Mouse (Mus musculus): ENCODE measurements around the gene Xbp1. TPM values are rescaled to one million over a fixed set of nuclear protein-coding genes. Genes with fewer than 3 reads are reported as not detected.

Xbp1 gene
- polyA plus RNA-seq, 1 experiment: 75.6 TPM

DNA sequence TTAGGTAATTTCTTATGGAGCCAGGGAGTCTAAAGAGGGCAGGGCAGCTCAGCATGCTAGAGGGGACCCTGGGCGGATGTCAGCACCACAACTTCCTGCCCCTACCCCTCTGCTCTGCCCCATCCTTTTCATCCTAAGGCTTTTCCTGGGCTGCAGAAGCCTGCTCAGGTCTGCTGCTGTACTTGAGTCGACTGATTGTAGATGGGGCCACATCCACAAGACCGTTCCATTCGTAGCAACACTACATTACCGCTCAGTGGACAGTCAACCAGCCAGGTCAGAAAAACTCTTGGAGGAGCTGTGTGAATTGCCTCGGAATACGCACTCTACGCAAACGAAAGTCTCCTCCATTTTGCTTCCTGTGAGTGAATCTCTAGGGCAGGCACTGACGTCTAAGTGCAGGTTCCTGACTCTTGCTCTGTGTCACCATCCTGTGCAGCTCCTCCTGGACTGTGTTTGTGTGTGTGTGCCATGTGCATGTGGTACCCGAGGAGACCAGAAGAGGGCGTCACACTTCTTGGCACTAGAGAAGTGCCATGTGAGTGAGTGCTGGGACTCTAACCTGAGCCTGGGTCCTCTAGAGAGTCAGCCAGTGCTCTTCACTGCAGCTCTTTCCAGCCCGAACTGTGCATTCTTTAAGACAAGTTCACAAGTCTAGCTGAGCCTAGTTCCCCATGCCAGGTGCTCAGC, 23.8 kb upstream of the Xbp1 start:
- WGBS: 90% methylated on average over 13 of the region's 13 CpGs
- TF ChIP-seq CTCF (IDR thresholded peaks at IDR 0.05; ENCODE audit: extremely low read depth, insufficient read depth, insufficient read length, insufficient replicate concordance): no peak
- no peak for TF ChIP-seq POLR2A (IDR thresholded peaks at IDR 0.05; ENCODE audit: low read depth, low read length)
- Histone ChIP-seq H3K36me3 (ENCODE audit: control insufficient read depth, insufficient read depth, low read length) (no peaks in the 10 kb centered on the region), H3K27me3 (ENCODE audit: control insufficient read depth, insufficient read depth, low read length) (no peaks in the 10 kb centered on the region), H3K4me3 (ENCODE audit: extremely low read depth, insufficient read depth, insufficient read length) (no peak overlapping the region), H3K4me1 (ENCODE audit: control insufficient read depth, insufficient read depth, insufficient read length) (peaks cover 8% of the 10 kb centered on the region), H3K27ac (ENCODE audit: insufficient read depth, low read length) (no peak overlapping the region)
- no peak for DNase-seq (ENCODE audit: low read depth in 1 of 2, low spot score in 2 of 2)

DNA sequence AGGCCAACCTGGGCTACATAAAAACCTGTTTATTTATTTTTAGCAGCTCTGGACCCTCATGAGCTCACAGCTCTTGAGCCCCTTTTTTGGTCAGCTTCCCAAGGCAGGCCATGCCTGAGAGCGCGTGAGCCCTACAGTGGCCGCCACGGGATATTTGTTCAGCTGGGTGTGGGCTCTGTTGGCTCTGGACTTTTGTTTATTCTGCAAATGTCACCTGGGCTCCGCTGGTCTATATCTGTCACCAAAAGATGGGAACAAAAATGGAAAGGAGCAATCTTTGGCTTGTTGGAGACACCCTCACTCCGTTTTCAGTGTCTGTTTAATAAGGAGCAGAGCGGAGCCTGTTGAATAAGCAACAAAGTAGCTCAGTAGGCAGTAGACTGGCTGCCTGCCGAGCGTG, 22.0 kb upstream of the Xbp1 start:
- H3K27me3 ChIP-seq (ENCODE audit: control insufficient read depth, insufficient read depth, low read length): no peaks in the 10 kb centered on the region
- H3K27ac ChIP-seq (ENCODE audit: insufficient read depth, low read length): no peak overlapping the region
- H3K4me3 ChIP-seq (ENCODE audit: extremely low read depth, insufficient read depth, insufficient read length): no peak overlapping the region
- WGBS: 96% methylated on average over 9 of the region's 9 CpGs
- no peaks in the 10 kb centered on the region for H3K36me3 ChIP-seq (ENCODE audit: control insufficient read depth, insufficient read depth, low read length)
- no peak for DNase-seq (ENCODE audit: low read depth in 1 of 2, low spot score in 2 of 2)
- peaks cover 9% of the 10 kb centered on the region for H3K4me1 ChIP-seq (ENCODE audit: control insufficient read depth, insufficient read depth, insufficient read length)
- TF ChIP-seq CTCF (IDR thresholded peaks at IDR 0.05; ENCODE audit: extremely low read depth, insufficient read depth, insufficient read length, insufficient replicate concordance) (no peak), POLR2A (IDR thresholded peaks at IDR 0.05; ENCODE audit: low read depth, low read length) (no peak)

DNA sequence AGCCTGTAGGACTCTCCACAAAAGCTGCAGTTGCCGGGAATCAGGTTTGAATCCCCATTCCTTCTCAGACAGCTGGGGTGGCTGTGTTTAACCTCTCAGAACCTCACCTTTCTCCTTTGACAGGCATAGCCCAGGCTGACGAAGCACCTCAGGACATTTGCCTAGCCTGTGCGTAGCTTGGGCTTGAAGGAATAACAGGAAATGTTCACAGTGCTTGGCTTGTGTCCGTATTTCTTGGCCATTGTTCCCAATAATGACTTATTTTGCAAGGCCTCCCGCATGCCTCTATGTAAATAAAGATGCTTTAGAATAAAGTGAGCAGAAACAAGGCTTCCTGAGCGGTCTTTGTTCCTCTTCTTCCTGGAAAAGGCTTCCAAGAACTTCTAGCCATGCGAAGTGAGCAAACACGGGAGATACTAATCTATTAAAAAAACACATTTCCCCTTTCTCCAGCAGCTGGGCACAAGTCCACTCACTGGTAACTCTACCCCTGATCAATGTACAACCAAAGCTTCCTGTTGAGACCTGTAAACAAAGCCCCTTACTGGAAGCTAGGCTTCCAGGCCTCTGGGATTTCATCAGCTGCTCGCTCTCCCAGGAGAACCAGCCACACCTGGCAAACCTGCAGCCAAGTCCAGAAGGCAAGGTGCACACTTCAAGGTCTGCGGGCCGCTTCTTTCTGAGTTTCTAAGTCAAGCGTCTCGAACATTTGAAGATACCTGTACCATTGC, 21.4 kb upstream of the Xbp1 start:
- no peaks in the 10 kb centered on the region for H3K36me3 ChIP-seq (ENCODE audit: control insufficient read depth, insufficient read depth, low read length)
- no peaks in the 10 kb centered on the region for H3K27me3 ChIP-seq (ENCODE audit: control insufficient read depth, insufficient read depth, low read length)
- DNase-seq (ENCODE audit: low read depth in 1 of 2, low spot score in 2 of 2): no peak
- 67% methylated on average over 13 of the region's 13 CpGs for whole genome bisulfite sequencing
- peaks cover 9% of the 10 kb centered on the region for H3K4me1 ChIP-seq (ENCODE audit: control insufficient read depth, insufficient read depth, insufficient read length)
- H3K27ac ChIP-seq (ENCODE audit: insufficient read depth, low read length): no peak overlapping the region
- TF ChIP-seq POLR2A (IDR thresholded peaks at IDR 0.05; ENCODE audit: low read depth, low read length): no peak
- TF ChIP-seq CTCF (IDR thresholded peaks at IDR 0.05; ENCODE audit: extremely low read depth, insufficient read depth, insufficient read length, insufficient replicate concordance): no peak
- H3K4me3 ChIP-seq (ENCODE audit: extremely low read depth, insufficient read depth, insufficient read length): no peak overlapping the region

DNA sequence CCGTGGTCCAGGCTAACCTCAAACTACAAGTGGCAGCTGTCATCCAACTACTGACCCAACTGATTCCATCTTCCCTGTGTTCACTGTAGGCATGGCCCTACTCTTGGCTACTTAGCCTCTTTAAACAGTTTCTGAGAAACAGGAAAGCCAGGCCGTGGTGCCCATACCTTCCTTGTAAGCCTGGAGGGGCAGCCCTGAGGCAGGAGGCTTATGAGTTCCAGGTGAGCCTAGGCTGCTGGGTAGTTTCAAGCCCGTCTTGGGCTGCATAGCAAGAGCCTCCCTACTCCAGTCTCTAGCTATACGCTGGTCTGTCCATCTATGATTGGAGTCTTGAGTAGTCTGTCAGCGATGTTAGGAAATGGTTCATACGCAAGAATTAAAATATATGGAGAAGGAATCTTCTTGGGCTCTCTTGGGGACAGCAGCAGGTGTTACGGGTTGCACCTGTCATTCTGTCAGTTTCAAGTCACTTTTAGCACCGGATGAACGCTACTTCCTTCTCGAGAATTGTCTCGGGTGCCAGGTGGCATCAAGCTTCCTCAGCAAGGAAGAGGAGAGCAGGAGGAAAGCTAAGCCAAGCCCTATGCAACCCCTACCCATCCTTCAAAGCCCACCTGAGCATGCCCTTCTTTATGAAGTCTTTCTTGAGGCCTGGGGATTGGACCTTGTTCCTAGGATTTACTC, 20.4 kb upstream of the Xbp1 start:
- H3K4me1 ChIP-seq (ENCODE audit: control insufficient read depth, insufficient read depth, insufficient read length): peaks cover 9% of the 10 kb centered on the region
- H3K27me3 ChIP-seq (ENCODE audit: control insufficient read depth, insufficient read depth, low read length): no peaks in the 10 kb centered on the region
- WGBS: 29% methylated on average over 11 of the region's 11 CpGs
- TF ChIP-seq CTCF (IDR thresholded peaks at IDR 0.05; ENCODE audit: extremely low read depth, insufficient read depth, insufficient read length, insufficient replicate concordance) (no peak), POLR2A (IDR thresholded peaks at IDR 0.05; ENCODE audit: low read depth, low read length) (no peak)
- peak in 1 of 2 experiments; percentile 30 for DNase-seq (ENCODE audit: low read depth in 1 of 2, low spot score in 2 of 2)
- no peak overlapping the region for H3K4me3 ChIP-seq (ENCODE audit: extremely low read depth, insufficient read depth, insufficient read length)
- no peaks in the 10 kb centered on the region for H3K36me3 ChIP-seq (ENCODE audit: control insufficient read depth, insufficient read depth, low read length)
- no peak overlapping the region for H3K27ac ChIP-seq (ENCODE audit: insufficient read depth, low read length)

DNA sequence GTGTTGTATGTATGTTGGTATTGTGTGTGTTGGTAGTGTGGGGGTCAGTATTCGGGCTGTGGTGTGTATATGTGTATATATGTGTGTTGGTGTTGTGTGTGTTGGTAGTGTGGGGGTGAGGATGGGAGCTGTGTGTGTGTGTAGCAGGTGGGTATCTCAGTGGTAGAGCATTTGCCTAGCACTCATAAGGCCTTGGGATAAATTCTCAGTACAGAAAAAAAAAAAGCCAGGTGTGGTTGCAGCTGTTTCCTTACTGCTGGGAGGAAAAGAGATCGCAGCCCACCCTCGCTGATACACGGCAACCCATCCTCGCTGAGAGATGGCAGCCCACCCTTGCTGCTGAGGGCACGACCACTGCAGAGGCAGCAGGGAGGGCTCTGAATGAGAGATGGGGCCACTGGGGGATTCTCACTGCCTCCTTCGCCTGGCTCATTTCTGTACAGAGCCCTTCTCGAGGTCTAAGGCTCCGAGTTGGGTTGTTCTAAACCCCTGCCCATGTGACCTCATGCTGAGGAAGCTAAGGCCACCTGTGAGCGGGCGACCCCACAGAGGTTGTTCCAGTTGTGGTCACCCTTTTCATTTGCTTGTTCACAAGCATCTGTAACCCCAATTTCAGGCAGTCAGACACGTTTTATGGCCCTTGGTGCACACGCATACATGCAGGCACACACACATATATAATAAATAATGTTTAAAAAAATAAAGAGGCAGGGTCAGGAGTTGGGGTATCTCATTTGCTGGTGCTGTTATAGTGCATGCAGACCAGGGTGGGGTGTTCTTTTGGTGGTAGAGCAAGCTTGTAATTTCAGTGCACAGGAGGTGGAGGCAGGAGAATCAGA, 19.3 kb upstream of the Xbp1 start:
- no peak for TF ChIP-seq POLR2A (IDR thresholded peaks at IDR 0.05; ENCODE audit: low read depth, low read length)
- no peak for TF ChIP-seq CTCF (IDR thresholded peaks at IDR 0.05; ENCODE audit: extremely low read depth, insufficient read depth, insufficient read length, insufficient replicate concordance)
- no peak for DNase-seq (ENCODE audit: low read depth in 1 of 2, low spot score in 2 of 2)
- Histone ChIP-seq H3K27ac (ENCODE audit: insufficient read depth, low read length) (peak overlapping the region; percentile 39), H3K36me3 (ENCODE audit: control insufficient read depth, insufficient read depth, low read length) (no peaks in the 10 kb centered on the region), H3K4me1 (ENCODE audit: control insufficient read depth, insufficient read depth, insufficient read length) (peaks cover 9% of the 10 kb centered on the region), H3K27me3 (ENCODE audit: control insufficient read depth, insufficient read depth, low read length) (no peaks in the 10 kb centered on the region), H3K4me3 (ENCODE audit: extremely low read depth, insufficient read depth, insufficient read length) (no peak overlapping the region)
- WGBS: 28% methylated on average over 13 of the region's 13 CpGs

DNA sequence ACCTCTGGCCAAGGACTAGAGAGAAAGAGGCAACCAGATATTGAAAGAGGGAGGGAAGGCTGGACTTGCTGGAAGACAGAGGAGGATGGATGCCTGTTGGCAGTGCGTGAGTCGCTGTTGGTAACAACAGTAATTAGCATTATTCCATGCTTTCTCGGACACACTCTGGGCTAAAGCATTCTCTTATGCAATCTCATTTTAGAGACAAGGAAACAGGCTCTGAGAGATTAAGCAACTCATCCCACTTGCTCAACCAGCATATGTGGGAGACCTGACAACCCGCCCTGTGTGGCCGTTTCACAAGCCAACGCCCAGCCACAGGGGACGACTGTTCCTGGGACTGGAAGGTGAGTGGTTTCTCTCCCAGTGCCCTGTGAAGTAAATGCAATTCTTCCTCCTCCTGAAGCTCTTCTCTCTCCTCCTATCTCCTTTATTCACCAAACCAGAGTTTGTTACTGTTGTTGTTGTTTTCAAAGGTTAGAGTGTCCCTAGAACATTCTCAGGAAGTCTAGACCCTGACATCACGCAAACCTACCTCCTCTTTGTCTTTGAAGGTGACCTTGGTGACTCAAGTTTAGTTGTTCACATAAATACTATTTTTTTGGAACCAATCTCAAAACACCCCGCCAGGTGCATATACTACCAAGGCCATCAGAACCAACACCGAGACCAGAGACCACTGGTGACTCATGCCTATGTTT, 18.0 kb upstream of the Xbp1 start:
- no peak for DNase-seq (ENCODE audit: low read depth in 1 of 2, low spot score in 2 of 2)
- Histone ChIP-seq H3K4me1 (ENCODE audit: control insufficient read depth, insufficient read depth, insufficient read length) (peaks cover 9% of the 10 kb centered on the region), H3K27me3 (ENCODE audit: control insufficient read depth, insufficient read depth, low read length) (no peaks in the 10 kb centered on the region), H3K36me3 (ENCODE audit: control insufficient read depth, insufficient read depth, low read length) (no peaks in the 10 kb centered on the region), H3K27ac (ENCODE audit: insufficient read depth, low read length) (0 out of 2 replicates have a peak overlapping the region, but pooled peaks have one; percentile 21), H3K4me3 (ENCODE audit: extremely low read depth, insufficient read depth, insufficient read length) (no peak overlapping the region)
- TF ChIP-seq CTCF (IDR thresholded peaks at IDR 0.05; ENCODE audit: extremely low read depth, insufficient read depth, insufficient read length, insufficient replicate concordance): no peak
- no peak for TF ChIP-seq POLR2A (IDR thresholded peaks at IDR 0.05; ENCODE audit: low read depth, low read length)
- WGBS: 71% methylated on average over 10 of the region's 10 CpGs

Measured in spleen, adult 2 months (tissue).